Mouse (Mus musculus) midbrain, embryonic 16.5 days (tissue): ENCODE measurements around the gene B4galnt1. TPM values are rescaled to one million over a fixed set of nuclear protein-coding genes. Genes with fewer than 3 reads are reported as not detected.
A peak's percentile ranks its signal among the peaks of the same experiment; 100 is the strongest.

Experiments used
- ATAC-seq: fragments of 200-750 bp; cut with Nextera tagmentation; 2 replicates; pipeline ENCODE4 v1.8.0; 2017; ENCODE audit warnings: moderate TSS enrichment
- H3K27ac ChIP-seq: fragments of 300-500 bp; sonication (generic); 2 replicates; pipeline ENCODE4 v1.5.1; 2014; ENCODE audit warnings: mild to moderate bottlenecking, low read length, mixed read lengths
- H3K27me3 ChIP-seq: fragments of 300-500 bp; sonication (generic); 2 replicates; pipeline ENCODE4 v1.6.1; 2014; ENCODE audit warnings: low read depth, low read length, mixed read lengths; ENCODE audit not compliant: control insufficient read depth, insufficient read depth
- H3K36me3 ChIP-seq: fragments of 300-500 bp; sonication (generic); 2 replicates; pipeline ENCODE4 v1.6.1; 2014; ENCODE audit warnings: mild to moderate bottlenecking, low read length, moderate library complexity, mixed read lengths; ENCODE audit not compliant: control insufficient read depth, insufficient read depth
- H3K4me1 ChIP-seq: fragments of 300-500 bp; sonication (generic); 2 replicates; pipeline ENCODE4 v1.6.1; 2014; ENCODE audit warnings: mild to moderate bottlenecking, low read length, mixed read lengths; ENCODE audit not compliant: control insufficient read depth, insufficient read depth
- H3K4me2 ChIP-seq: fragments of 300-500 bp; sonication (generic); 2 replicates; pipeline ENCODE4 v1.6.1; 2014; ENCODE audit warnings: mild to moderate bottlenecking, low read length, mixed read lengths
- H3K4me3 ChIP-seq: fragments of 300-500 bp; sonication (generic); 2 replicates; pipeline ENCODE4 v1.5.1; 2014; ENCODE audit warnings: low read depth, mild to moderate bottlenecking, low read length, moderate library complexity, mixed read lengths
- H3K9ac ChIP-seq: fragments of 300-500 bp; sonication (generic); 2 replicates; pipeline ENCODE4 v1.6.1; 2014; ENCODE audit warnings: low read depth, low read length, mixed read lengths
- H3K9me3 ChIP-seq: fragments of 300-500 bp; sonication (generic); replicated peaks from 2 replicates; pipeline ENCODE4 v1.6.1; 2014; ENCODE audit warnings: mild to moderate bottlenecking, low read length, mixed read lengths; ENCODE audit not compliant: control insufficient read depth, poor library complexity, severe bottlenecking
- WGBS: fragments of 180-500 bp; shearing (Covaris S2); extraction: QIAGEN DNeasy Blood & Tissue Kit; methylation state at CpG from one replicate; pipeline ENCODE4 v1.1.7; 2014; 5-methylcytosine and 5-hydroxymethylcytosine counted together
- polyA plus RNA-seq: library from polyadenylated mRNA; unstranded; fragments of >200 nt; fragmentation: Nextera tagmentation; extraction: Ambion mirVana; gene quantifications from 2 replicates; pipeline ENCODE4 v1.2.1, GENCODE M21; 2015

The B4galnt1 gene
- polyA plus RNA-seq, 1 experiment from 2014 or later: 71.7 TPM

DNA sequence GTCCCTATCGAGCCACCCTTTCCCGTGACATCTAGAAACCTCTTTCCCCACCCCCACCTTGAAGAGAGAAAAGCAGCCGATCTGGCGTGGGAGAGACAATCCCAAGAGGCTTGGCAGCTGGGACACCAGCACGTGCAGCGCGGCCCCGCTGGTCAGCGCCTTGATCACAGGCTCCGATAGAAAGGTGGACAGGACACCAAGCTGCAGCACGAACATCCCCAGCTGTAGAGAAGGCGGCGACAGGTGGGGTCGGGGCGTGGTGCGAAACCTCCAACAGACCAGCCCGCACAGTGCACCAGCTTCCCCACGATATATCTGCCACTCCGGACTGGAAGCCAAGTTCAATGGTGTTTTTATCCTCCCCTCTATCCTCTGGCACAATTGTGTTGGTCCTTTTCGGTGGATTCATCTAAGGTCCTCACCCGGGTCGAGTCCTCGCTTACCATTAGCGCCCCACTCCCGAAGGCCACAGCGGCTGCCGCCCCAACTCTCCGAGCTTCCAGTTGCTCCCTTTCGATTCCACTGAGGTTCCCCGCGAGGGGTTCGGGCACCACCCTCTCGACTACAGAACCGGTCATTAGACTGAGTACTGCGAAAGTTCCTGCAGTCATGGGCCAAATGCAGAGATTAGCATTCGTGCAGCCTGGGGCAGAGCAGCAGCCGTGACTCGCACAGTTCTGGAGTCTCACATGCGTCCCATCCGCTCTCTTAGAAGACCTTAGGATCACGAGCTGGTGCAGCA is 13.4 kb downstream of the B4galnt1 start:
- H3K4me2 ChIP-seq: peak overlapping the region; percentile 45
- H3K4me3 ChIP-seq: peak overlapping the region; percentile 16; the same call in 1 of the 2 replicates
- ATAC-seq: 0 out of 2 replicates have a peak, but pooled peaks have one; percentile 2
- peaks cover 14% of the 10 kb centered on the region for H3K4me1 ChIP-seq
- peaks cover 37% of the 10 kb centered on the region for H3K27me3 ChIP-seq
- WGBS: 3% methylated on average over 41 of the region's 41 CpGs
- H3K9me3 ChIP-seq: no peaks in the 10 kb centered on the region
- no peak overlapping the region for H3K27ac ChIP-seq
- H3K9ac ChIP-seq: no peak overlapping the region
- no peaks in the 10 kb centered on the region; the same call in 1 of the 2 replicates for H3K36me3 ChIP-seq

DNA sequence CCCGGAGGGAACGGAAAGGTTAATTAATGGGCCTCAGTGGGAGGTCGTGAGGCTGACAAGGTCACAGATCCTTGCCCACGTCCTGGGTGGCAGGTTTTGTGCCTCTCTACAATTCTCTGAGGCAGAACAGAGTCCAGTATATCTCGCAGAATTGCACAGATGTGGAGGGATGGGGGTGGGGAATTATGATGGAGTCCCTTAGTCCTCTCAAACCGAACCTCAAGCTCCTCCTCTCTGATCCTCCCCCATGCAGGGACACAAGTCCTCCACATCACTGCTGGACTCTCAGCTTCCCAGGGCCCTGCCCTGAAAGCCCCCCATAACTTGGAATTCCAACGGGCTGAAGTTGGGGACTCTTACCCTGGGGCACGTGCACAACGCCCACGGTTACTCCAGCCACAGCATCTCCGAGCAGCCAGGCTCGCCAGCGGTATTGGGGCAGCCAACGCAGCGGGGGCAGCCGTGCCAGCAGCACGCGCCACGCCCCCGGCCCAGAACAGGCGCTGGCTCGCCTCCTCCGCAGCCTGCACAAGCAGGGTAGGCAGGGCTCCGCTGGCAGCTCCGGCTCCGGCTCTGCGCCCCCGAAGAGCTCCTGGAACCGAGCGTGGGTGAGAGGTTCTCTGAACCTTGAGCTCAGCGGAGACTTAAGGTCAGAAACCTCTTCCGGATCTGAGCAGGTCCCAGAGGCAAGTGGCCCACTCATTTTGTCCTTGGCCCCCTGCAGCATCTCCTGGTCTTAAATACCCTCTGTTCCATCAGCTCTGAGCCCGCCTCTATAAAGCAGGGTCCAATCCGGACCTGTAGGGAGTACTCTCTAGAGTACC is 15.1 kb downstream of the B4galnt1 start, which contains the start of gene Slc26a10:
TSS of gene Slc26a10 (minus strand) at position 775 of the 824 bp plus-strand sequence.
- H3K27me3 ChIP-seq: peaks cover 37% of the 10 kb centered on the region
- no peak within 1 kb of the TSS for H3K9ac ChIP-seq
- no peaks in the 10 kb centered on the region for H3K36me3 ChIP-seq
- no peak within 1 kb of the TSS for H3K27ac ChIP-seq
- 2% methylated on average over 34 of the region's 34 CpGs for WGBS
- H3K9me3 ChIP-seq: no peaks in the 10 kb centered on the region
- ATAC-seq: no peak
- peak within 1 kb of the TSS; percentile 11; the same call in 1 of the 2 replicates for H3K4me3 ChIP-seq
- H3K4me1 ChIP-seq: peaks cover 16% of the 10 kb centered on the region
- H3K4me2 ChIP-seq: peak within 1 kb of the TSS; percentile 39

DNA sequence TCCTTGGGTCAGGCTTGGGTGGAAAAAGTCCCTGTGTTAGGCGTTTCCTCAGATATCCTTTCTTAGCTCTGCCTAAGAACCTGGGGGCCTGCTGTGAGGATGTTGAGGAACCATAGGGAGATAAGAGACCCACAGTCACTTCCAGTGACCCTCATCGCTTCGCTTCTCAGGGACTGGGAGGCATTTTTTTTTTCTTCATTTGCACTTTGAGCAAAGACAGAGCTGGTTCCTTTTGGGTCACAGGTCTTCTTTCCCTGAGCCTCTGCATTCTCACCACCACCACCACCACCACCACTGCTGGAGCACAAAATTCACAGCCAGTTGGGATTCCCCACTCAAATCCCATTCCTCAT is 15.6 kb downstream of the B4galnt1 start:
- H3K36me3 ChIP-seq: no peaks in the 10 kb centered on the region
- H3K9me3 ChIP-seq: no peaks in the 10 kb centered on the region
- 6% methylated on average over 3 of the region's 3 CpGs for WGBS
- no peak for ATAC-seq
- peaks cover 35% of the 10 kb centered on the region for H3K27me3 ChIP-seq
- H3K4me2 ChIP-seq: no peak overlapping the region
- H3K4me3 ChIP-seq: no peak overlapping the region
- H3K27ac ChIP-seq: no peak overlapping the region
- no peak overlapping the region for H3K9ac ChIP-seq
- peaks cover 16% of the 10 kb centered on the region for H3K4me1 ChIP-seq

DNA sequence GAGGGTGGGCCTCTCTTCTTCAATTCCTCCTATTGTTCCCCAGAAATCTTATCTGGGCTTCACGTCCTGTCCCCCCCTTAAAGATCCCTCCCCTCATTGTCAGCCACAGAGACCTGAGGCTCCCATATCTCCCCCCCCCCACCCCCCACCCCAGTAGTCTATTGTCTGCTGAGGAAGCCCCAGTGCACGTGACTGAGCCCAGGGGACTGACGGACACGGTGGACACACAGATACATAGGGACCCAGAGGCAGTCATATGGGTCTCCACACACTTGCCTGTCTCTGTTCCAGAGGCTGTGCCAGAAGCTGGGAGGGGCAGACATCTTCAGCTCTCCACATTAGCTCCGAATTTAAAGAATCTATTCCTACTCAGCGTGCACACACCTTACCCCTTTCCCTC is 16.5 kb downstream of the B4galnt1 start:
- H3K27me3 ChIP-seq: peaks cover 26% of the 10 kb centered on the region
- 65% methylated on average over 6 of the region's 6 CpGs for WGBS

DNA sequence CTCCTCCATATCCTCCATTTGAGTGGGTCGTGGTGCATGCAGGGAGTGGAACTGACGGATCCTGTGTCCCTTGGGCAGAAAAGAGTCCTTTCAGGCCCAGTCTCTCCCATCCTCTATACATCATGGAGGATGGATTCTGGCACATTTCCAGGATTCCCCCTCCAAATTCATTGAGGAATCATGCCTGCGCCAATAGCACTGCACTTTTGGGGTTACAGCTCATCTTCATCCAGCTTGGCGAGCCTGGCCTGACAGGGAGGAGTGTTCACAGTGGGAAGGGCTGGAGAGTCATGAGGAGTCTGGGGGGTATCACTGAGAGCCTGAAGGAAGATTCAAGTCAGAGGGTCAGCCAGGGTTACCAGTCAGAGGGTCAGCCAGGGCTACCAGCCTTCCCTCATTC is 17.6 kb downstream of the B4galnt1 start:
- 84% methylated on average over 4 of the region's 4 CpGs for WGBS
- H3K9ac ChIP-seq: no peak overlapping the region
- no peak for ATAC-seq
- H3K9me3 ChIP-seq: no peaks in the 10 kb centered on the region
- H3K27me3 ChIP-seq: peaks cover 18% of the 10 kb centered on the region
- no peak overlapping the region for H3K27ac ChIP-seq
- peaks cover 19% of the 10 kb centered on the region for H3K4me1 ChIP-seq
- no peaks in the 10 kb centered on the region for H3K36me3 ChIP-seq
- no peak overlapping the region for H3K4me2 ChIP-seq
- H3K4me3 ChIP-seq: no peak overlapping the region

More for the DNA sequence above, 16.5 kb downstream of the B4galnt1 start:
- H3K9ac ChIP-seq: no peak overlapping the region
- no peak overlapping the region for H3K4me2 ChIP-seq
- H3K4me1 ChIP-seq: peaks cover 16% of the 10 kb centered on the region
- H3K27ac ChIP-seq: no peak overlapping the region
- H3K36me3 ChIP-seq: no peaks in the 10 kb centered on the region
- ATAC-seq: no peak
- no peak overlapping the region for H3K4me3 ChIP-seq
- no peaks in the 10 kb centered on the region for H3K9me3 ChIP-seq

DNA sequence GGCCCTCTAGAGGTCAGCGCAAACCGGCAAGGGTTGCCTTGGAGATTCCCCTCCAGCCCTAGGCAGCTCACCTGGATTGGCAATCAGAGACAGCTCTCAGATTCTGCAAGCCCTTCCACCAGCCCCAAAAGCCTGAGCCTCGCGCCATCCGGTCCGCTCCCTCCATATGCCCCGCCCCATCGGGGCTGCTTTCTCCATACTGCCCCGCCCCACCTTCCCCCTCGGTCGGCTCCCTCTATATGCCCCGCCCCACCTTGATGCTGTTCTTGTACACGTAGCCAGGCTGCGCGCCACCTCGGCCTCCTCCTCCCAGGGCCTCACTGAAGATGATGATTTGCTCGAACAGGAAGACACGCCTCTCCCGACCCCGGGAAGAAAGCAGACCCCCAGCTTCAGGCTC is 18.7 kb downstream of the B4galnt1 start:
- no peak for ATAC-seq
- no peaks in the 10 kb centered on the region for H3K36me3 ChIP-seq
- no peak overlapping the region for H3K27ac ChIP-seq
- H3K4me3 ChIP-seq: no peak overlapping the region
- peak overlapping the region; percentile 29 for H3K4me2 ChIP-seq
- no peaks in the 10 kb centered on the region for H3K9me3 ChIP-seq
- peak overlapping the region; percentile 24; the same call in 1 of the 2 replicates for H3K9ac ChIP-seq
- H3K27me3 ChIP-seq: peaks cover 14% of the 10 kb centered on the region
- 16% methylated on average over 20 of the region's 20 CpGs for whole genome bisulfite sequencing
- peaks cover 19% of the 10 kb centered on the region for H3K4me1 ChIP-seq

DNA sequence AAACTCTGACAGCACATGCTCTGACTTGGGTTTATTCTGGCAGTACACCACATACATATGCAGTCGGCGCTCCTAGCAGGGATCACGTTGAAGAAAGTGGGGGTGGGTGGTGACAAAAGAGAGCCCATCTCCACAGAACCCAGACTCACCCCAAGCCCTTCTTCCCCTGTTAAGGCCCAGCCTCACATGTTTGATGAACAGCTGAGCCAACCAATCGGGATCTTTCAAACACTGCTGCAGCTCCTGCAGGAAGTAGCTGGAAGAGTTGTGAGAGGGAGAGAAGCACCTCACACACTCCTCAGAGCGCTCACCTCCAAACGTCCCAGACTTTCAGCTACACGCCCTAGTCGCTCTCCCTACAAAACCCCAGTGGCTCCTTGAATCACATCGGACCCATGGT is 20.1 kb downstream of the B4galnt1 start:
- Histone ChIP-seq H3K4me1 (peaks cover 24% of the 10 kb centered on the region), H3K9me3 (no peaks in the 10 kb centered on the region), H3K27me3 (peaks cover 2% of the 10 kb centered on the region; the same call in 1 of the 2 replicates), H3K9ac (no peak overlapping the region), H3K27ac (no peak overlapping the region), H3K36me3 (no peaks in the 10 kb centered on the region), H3K4me2 (no peak overlapping the region), H3K4me3 (no peak overlapping the region)
- 68% methylated on average over 9 of the region's 9 CpGs for WGBS
- ATAC-seq: no peak

DNA sequence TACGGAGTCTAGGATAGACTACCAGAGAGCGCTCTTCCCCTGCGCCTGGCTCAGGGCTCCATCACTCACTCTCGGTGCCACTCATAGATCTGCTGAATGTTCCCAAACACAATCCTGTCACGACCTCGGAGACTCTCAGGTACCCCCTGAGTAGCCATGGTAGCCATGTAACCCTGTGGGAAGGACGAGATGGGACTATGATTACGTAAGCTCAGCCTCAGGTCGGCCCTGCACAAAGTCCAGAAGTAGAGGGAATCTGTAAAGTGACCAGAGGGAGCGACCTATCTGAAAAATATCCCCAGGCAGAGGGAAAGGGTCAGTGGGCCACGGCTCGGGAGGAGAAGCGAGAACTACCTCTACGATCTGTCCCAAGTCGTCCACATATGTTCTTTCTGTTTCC is 20.5 kb downstream of the B4galnt1 start:
- no peak overlapping the region for H3K27ac ChIP-seq
- no peak overlapping the region for H3K4me3 ChIP-seq
- H3K27me3 ChIP-seq: no peaks in the 10 kb centered on the region; the same call in 1 of the 2 replicates
- no peak overlapping the region for H3K9ac ChIP-seq
- H3K9me3 ChIP-seq: no peaks in the 10 kb centered on the region
- ATAC-seq: no peak
- 87% methylated on average over 15 of the region's 15 CpGs for WGBS
- H3K36me3 ChIP-seq: no peaks in the 10 kb centered on the region
- no peak overlapping the region for H3K4me2 ChIP-seq
- peaks cover 22% of the 10 kb centered on the region for H3K4me1 ChIP-seq

DNA sequence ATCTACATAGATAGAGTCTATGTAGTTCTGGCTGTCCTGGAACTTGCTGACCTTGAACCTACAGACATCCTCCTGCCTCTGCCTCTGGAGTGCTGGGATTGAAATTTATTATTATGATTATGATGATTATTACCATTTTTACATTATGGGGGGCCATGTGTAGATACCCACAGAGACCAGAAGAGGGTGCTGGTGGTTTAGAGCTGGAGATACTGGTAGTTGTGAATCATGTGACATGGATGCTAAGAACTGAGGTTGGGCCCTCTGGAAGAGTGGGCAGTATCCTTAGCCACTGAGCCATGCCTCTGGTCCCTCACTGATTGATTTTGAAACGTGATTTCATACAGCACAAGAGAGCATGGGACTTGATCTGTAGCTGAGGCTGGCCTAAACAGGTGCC is 21.4 kb downstream of the B4galnt1 start:
- H3K27ac ChIP-seq: no peak overlapping the region
- peaks cover 22% of the 10 kb centered on the region for H3K4me1 ChIP-seq
- peaks cover 6% of the 10 kb centered on the region for H3K36me3 ChIP-seq
- no peaks in the 10 kb centered on the region for H3K9me3 ChIP-seq
- H3K27me3 ChIP-seq: no peaks in the 10 kb centered on the region
- 86% methylated on average over 1 of the region's 1 CpGs for WGBS
- no peak for ATAC-seq
- H3K4me3 ChIP-seq: no peak overlapping the region
- no peak overlapping the region for H3K9ac ChIP-seq
- H3K4me2 ChIP-seq: no peak overlapping the region
